Mouse (Mus musculus) ovary, postnatal 14 days (tissue): Measurements from ENCODE around the gene H13.
"Not testable (repeated sequence)": the region's sequence is repeated elsewhere in the genome, so short reads cannot be mapped to it uniquely, and the experiment has no call there.

Experiments used
- DNase-seq: peaks from one replicate; pipeline ENCODE4 v3.0.0; 2022; ENCODE audit warnings: low spot score

Gene H13

DNA sequence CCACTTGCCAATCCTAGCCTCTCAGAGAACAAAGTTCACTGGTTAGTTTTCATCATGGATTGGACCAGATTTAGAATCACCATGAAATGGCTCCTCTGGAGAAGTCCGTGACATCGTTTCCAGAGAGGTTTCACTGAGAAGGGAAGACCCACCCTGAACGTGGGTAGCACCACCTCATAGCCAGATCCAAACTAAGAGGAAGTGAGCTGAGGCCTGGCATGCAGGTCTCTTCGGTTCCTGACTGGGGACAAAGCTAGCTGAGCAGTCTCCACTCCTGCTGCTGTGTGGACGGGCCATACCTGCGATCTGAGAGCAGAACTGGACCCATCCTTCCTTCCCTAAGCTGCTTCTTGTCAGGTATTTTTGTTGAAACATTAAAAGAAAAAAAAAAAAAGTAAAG is 8.1 kb upstream of the H13 start:
- no peak for DNase-seq

DNA sequence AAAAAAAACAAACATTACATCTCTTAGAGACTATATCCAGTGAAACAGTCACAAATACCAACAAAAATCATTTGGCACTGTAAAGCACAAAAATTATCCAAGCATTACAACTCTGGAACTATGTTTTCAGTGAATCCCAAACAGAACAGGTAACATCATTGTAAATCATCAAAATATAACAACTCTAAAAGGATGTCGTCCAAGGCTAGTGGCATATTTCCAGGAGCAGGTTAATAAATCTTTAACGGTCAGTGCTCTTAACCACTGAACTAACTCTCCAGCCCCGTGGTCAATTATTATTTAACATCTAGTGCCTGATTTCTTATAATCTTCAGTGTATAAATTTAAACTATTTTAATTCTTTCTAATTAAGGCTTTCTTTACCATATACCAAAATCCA is 3.1 kb upstream of the H13 start:
- not testable (repeated sequence) for DNase-seq

- DNase-seq: no peak
Observed at GRCm38 (mm10) chr2:152669639-152670484, 601 bp downstream of the H13 start.

- no peak for DNase-seq
Observed at GRCm38 (mm10) chr2:152670983-152671641, 1.9 kb downstream of the H13 start.

- DNase-seq: no peak
Observed at GRCm38 (mm10) chr2:152671642-152671999, 2.4 kb downstream of the H13 start.

GRCm38 (mm10) chr2:152672166-152672565 is 2.9 kb downstream of the H13 start:
- DNase-seq: no peak

GRCm38 (mm10) chr2:152674148-152674547 is 4.9 kb downstream of the H13 start:
- no peak for DNase-seq

DNA sequence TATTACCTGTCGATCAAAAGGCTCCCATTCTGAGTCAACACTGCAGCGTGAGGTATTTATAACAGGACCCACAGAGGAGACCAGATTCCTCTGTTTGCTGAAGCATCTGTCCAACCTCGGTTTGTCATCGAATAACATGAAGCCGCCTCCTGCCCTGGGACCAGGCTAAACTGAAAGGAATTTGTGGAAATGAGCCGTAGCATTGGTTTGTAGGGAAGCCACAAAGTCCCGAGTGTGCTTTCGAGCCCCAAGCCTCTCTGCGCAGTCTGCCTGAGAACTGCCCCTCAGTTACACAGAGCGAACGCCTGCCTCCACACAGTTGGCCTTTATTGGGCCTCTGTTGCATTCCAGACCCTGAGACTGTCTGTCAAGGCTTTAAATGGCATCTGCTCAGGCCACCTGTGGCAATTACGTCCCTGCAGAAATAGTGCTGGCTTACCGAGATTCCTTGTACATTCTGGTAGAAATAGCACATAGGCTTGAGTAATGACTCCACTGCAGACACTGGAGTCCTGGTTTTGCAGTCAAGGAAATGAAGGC is 6.1 kb downstream of the H13 start:
- DNase-seq: no peak

- no peak for DNase-seq
Observed at GRCm38 (mm10) chr2:152678302-152678701, 9.0 kb downstream of the H13 start.

- no peak for DNase-seq
Observed at GRCm38 (mm10) chr2:152678925-152679324, 9.7 kb downstream of the H13 start.

DNA sequence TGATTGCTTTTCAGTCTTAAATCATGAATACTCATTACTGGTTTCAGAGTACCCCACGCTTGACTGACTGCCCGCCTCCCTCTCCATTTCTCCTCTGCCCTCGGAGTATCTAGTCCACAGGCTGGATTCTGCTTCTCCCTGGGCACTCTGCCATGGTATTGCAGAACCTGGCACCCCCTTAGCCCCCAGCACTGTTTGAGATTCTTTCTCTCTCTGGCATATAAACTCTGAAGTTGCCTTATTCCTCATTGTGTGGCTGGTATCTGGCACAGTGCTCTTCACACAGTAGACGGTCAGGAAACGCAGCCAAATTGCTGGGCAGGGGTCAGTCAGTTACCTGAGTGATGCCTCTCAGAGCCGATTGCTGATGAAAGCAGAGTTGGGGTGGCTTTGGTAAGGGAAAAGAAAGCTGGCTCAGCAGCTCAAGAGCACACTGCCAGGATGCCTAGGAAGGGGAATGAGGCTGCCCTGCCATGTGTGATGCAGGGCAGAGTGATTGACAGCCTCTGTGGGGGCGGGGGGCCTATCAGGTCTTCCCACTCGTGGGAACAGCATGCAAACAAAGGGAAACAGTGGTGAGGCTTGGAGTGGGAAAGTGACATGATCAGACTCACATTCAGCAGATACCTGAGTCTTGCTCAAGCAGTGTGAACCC is 10.6 kb downstream of the H13 start:
- no peak for DNase-seq

- DNase-seq: no peak
Observed at GRCm38 (mm10) chr2:152683086-152683485, 13.8 kb downstream of the H13 start.

DNA sequence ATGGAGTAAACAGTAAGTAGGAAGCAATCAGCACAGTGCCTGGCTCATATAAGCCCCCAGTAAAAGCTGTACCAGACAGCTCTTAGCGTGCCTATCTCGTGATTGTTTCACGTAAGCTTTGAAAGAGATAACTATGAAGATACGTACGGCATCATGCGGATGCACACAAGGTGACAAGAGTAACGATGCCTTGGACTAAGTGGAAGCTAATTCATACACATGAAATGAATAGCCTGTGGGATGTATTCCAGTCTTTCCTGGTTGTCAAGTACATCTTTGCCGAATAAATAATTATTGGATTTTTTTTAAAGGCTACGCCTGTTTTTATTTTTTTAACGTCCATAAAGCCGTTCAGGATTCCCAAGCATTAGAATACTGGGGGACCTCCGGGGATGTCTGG is 17.1 kb downstream of the H13 start:
- DNase-seq: no peak

DNA sequence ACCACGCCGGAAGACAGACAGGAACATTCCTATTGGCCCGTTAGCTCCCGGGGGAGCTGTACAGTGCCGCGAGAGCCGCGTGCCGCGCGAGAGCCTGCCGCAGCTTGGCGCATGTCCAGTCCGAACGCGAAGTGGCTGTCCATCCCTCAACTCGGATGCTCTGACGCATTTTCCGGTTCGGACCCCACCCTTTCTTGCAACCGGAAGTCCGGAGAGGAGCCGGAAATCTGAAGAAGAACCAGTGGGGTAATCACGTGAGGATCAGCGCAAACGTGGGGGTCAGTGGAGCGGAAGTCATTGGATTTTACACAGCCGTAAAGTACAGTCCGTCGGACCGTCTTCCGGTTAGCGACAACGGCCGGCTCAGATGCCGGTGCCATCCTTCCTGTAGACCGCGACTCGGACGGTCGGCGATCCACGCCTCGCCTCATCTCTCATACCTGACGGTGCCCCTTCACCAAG is 17.6 kb downstream of the H13 start, which contains the start of gene Mcts2:
Gene Mcts2 (plus strand): TSS at position 230 of the 462 bp plus-strand sequence.
- DNase-seq: peak; percentile 83

- DNase-seq: no peak
Observed at GRCm38 (mm10) chr2:152691564-152692217, 22.4 kb downstream of the H13 start.

GRCm38 (mm10) chr2:152693233-152693632 is 24.0 kb downstream of the H13 start:
- peak; percentile 64 for DNase-seq

DNA sequence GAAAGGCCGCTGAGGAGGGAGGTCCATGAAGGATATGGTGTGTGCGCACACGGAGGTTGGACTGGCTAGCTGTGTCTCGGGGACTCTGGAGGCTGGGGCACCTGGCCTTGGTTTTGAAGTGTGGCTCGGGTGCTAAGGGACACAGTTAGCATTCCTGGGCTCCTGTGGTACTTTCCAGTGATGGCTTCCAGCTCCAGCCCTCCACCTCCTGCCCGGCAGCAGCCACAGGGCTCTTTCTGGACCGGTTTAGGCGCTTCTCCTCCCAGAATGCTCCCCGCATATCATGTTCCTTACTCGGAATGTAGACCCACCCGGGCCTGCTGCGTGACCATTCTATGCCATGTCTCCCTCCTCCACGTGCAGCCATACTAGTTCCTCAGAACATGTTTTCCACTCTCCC is 24.5 kb downstream of the H13 start:
- no peak for DNase-seq

DNA sequence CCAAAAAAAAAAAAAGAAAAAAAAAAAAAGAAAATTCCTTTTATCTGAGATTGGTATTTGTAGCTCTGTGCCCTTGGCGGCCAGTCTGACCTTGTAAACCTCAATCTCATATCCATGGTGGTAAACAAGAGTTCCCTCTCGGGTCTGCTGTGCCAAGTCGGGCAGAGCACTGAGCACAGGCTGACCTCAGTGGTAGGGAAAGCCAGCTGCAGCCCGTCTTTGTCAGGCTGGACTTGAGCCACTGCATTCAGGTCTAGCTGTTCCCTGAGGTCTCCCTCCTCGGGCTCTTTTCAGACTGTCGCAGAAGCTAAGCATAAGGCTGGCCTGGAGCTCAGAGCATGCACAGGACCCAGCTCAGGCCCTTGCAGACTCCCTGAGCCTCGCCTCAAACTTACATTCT is 25.4 kb downstream of the H13 start:
- no peak for DNase-seq

DNA sequence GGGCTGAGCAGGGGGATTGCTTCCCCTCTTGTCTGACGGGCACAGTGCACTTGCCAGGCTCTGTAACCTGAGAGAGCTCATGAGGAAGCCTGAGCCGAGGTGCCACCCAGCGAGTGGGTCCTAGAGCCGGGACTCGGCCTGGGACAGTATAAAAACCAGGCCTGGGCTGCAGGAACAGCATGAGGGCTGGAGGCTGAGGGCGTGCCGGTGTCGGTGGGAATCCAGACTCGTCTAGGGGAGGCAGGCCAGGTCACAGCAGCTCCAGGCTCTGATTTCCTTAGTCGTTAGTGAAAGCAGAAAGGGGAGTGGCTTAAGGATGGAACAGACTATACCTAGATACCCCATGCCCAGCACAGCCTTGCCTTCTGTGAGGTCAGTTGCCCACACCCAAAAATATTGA is 26.8 kb downstream of the H13 start:
- no peak for DNase-seq

GRCm38 (mm10) chr2:152696476-152697164 is 27.4 kb downstream of the H13 start:
- peak; percentile 97 for DNase-seq

GRCm38 (mm10) chr2:152700138-152700537 is 30.9 kb downstream of the H13 start:
- no peak for DNase-seq
